ENCODE assay signal across 24 mouse cellular contexts in genomic region chr16:96528471-96528870, GRCm38 (mm10).
"Had no signal": no experiment of that assay in that cellular context is flagged by ENCODE, and none has a peak within 500 bp of the region (broad histone marks: within the 10 kb centered on the region; RNA-seq: fewer than 3 reads in every experiment).

No protein-coding gene starts in this region.

- H3K27me3 ChIP-seq: limb, embryonic 15.5 days; lung, embryonic 15.5 days; midbrain, embryonic 13.5 days; neural tube, embryonic 13.5 days; stomach, embryonic 15.5 days had no signal

- H3K4me1 ChIP-seq: limb, embryonic 15.5 days; lung, embryonic 15.5 days; megakaryocyte, embryonic 14.5 days; neural tube, embryonic 13.5 days had no signal

- DNase-seq: kidney, adult 18-20 months; kidney, adult 9 months; kidney, postnatal 14 days; kidney, postnatal 4 days; layer of hippocampus, postnatal 36 days; lung, adult 18-20 months; lung, postnatal 10 days; lung, postnatal 36 days; retina, postnatal 1 day; right cerebral cortex, postnatal 25 days; spleen, adult 18-20 months; thymus, postnatal 25 days had no signal

- H3K36me3 ChIP-seq: limb, embryonic 15.5 days; lung, embryonic 15.5 days; midbrain, embryonic 10.5 days; midbrain, embryonic 13.5 days; neural tube, embryonic 13.5 days; stomach, embryonic 15.5 days had no signal

- H3K9me3 ChIP-seq: limb, embryonic 15.5 days; lung, embryonic 15.5 days; midbrain, embryonic 10.5 days; midbrain, embryonic 13.5 days; neural tube, embryonic 13.5 days; stomach, embryonic 15.5 days had no signal

- H3K4me2 ChIP-seq: limb, embryonic 15.5 days; liver, embryonic 11.5 days; lung, embryonic 15.5 days; midbrain, embryonic 13.5 days; neural tube, embryonic 13.5 days; stomach, embryonic 15.5 days had no signal

- H3K9ac ChIP-seq: limb, embryonic 15.5 days; liver, embryonic 14.5 days; lung, embryonic 15.5 days; midbrain, embryonic 13.5 days; neural tube, embryonic 13.5 days; stomach, embryonic 15.5 days had no signal

- ATAC-seq: midbrain, embryonic 13.5 days; midbrain, embryonic 16.5 days had no signal

- H3K27ac ChIP-seq: left cerebral cortex, adult 2 months; limb, embryonic 15.5 days; liver, embryonic 14.5 days; lung, embryonic 15.5 days; midbrain, embryonic 10.5 days; midbrain, embryonic 13.5 days; neural tube, embryonic 13.5 days; stomach, embryonic 15.5 days had no signal

- H3K4me3 ChIP-seq: left cerebral cortex, adult 2 months; limb, embryonic 15.5 days; lung, embryonic 15.5 days; megakaryocyte, embryonic 14.5 days; midbrain, embryonic 10.5 days; midbrain, embryonic 13.5 days; myocyte; neural tube, embryonic 13.5 days; stomach, embryonic 15.5 days had no signal
